Mouse (Mus musculus) thymus, adult 2 months (tissue): Measurements from ENCODE around the gene Qrfpr.

Experiments
- CTCF ChIP-seq: fragments of 200-500 bp; IDR thresholded peaks from 2 replicates; pipeline ENCODE4 v1.5.1; 2012; ENCODE audit warnings: mild to moderate bottlenecking, control low read depth, low read length, moderate library complexity, borderline replicate concordance; ENCODE audit not compliant: control insufficient read depth, poor library complexity, insufficient read depth; ENCODE audit errors: extremely low read depth
- POLR2A ChIP-seq: fragments of 200-500 bp; IDR thresholded peaks from 2 replicates; pipeline ENCODE4 v1.6.1; 2012; ENCODE audit warnings: mild to moderate bottlenecking, low read length, control low read depth, moderate library complexity; ENCODE audit not compliant: control insufficient read depth, poor library complexity, insufficient read depth; ENCODE audit errors: extremely low read depth

- TF ChIP-seq CTCF (no peak), POLR2A (no peak)
These were observed 50.8 kb downstream of the Qrfpr start for GRCm38 (mm10) chr3:36171348-36171747.
